Mouse (Mus musculus): ENCODE measurements around the gene Gm42417.

Gm42417 gene

GRCm38 (mm10) chr1:36563632-36564031, 24.4 kb upstream of the Gm42417 start:
- DNase-seq (ENCODE audit: low spot score) = no peak

GRCm38 (mm10) chr1:36563197-36563596, 24.0 kb upstream of the Gm42417 start:
- no peak for DNase-seq (ENCODE audit: low spot score)

GRCm38 (mm10) chr1:36562388-36562787, 23.2 kb upstream of the Gm42417 start:
- no peak for DNase-seq (ENCODE audit: low spot score)

GRCm38 (mm10) chr1:36560903-36561302, 21.7 kb upstream of the Gm42417 start:
- no peak for DNase-seq (ENCODE audit: low spot score)

- no peak for DNase-seq (ENCODE audit: low spot score)
Observed at GRCm38 (mm10) chr1:36559888-36560287, 20.7 kb upstream of the Gm42417 start.

- no peak for DNase-seq (ENCODE audit: low spot score)
Observed at GRCm38 (mm10) chr1:36559256-36559655, 20.0 kb upstream of the Gm42417 start.

GRCm38 (mm10) chr1:36558031-36558993, 19.1 kb upstream of the Gm42417 start, which contains the start of gene Sema4c:
Gene Sema4c, minus strand, starts transcription at chr1:36558349.
- DNase-seq (ENCODE audit: low spot score) = peak; percentile 50

- DNase-seq (ENCODE audit: low spot score) = peak; percentile 45
Observed at GRCm38 (mm10) chr1:36557457-36558011, 18.3 kb upstream of the Gm42417 start.

GRCm38 (mm10) chr1:36556553-36557456, 17.6 kb upstream of the Gm42417 start:
- peak; percentile 85 for DNase-seq (ENCODE audit: low spot score)

- DNase-seq (ENCODE audit: low spot score) = no peak
Observed at GRCm38 (mm10) chr1:36555798-36556395, 16.7 kb upstream of the Gm42417 start.

GRCm38 (mm10) chr1:36554633-36555399, 15.6 kb upstream of the Gm42417 start:
- DNase-seq (ENCODE audit: low spot score) = no peak

- no peak for DNase-seq (ENCODE audit: low spot score)
Observed at GRCm38 (mm10) chr1:36552506-36552905, 13.3 kb upstream of the Gm42417 start.

GRCm38 (mm10) chr1:36551904-36552303, 12.7 kb upstream of the Gm42417 start:
- no peak for DNase-seq (ENCODE audit: low spot score)

- no peak for DNase-seq (ENCODE audit: low spot score)
Observed at GRCm38 (mm10) chr1:36550075-36550863, 11.0 kb upstream of the Gm42417 start.

- DNase-seq (ENCODE audit: low spot score) = no peak
Observed at GRCm38 (mm10) chr1:36549491-36549890, 10.3 kb upstream of the Gm42417 start.

- no peak for DNase-seq (ENCODE audit: low spot score)
Observed at GRCm38 (mm10) chr1:36548771-36549170, 9.5 kb upstream of the Gm42417 start.

GRCm38 (mm10) chr1:36547981-36548598, 8.9 kb upstream of the Gm42417 start:
- DNase-seq (ENCODE audit: low spot score) = no peak

GRCm38 (mm10) chr1:36546888-36547471, 7.8 kb upstream of the Gm42417 start, which contains the start of gene Ankrd39:
Gene Ankrd39, minus strand, starts transcription at chr1:36547445.
- DNase-seq (ENCODE audit: low spot score) = peak; percentile 99
